ENCODE assay signal across 22 mouse cellular contexts in the genomic region with DNA sequence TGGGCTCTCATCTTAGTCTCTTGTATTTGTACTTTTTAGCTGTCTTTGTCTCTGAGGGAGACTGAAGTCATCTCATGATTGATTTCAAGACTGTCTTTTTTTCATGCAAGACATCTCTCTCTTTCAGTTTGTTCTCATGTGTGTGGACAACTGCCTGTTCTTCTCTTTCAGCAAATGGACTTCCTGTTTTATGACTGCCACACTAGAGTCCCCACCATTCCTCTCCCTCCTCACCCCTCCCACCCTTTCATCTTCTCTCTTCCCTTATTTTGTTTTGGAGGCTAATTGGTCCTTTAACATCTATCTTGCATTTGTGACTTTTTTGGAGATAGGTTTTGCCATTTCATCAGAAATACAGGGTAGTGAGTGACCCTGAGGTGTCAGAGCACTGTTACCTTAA.
DNase-seq lines count a peak whose midpoint lies in the region; ATAC-seq and TF ChIP-seq lines count a peak whose summit lies in the region.
"Had no signal": no experiment of that assay in that cellular context is flagged by ENCODE, and none has a peak within 500 bp of the region (broad histone marks: within the 10 kb centered on the region; RNA-seq: fewer than 3 reads in every experiment).

No protein-coding gene starts in this region.

- peak; percentile 59 for DNase-seq in midbrain, embryonic 11.5 days (ENCODE audit: low spot score, missing footprints)
- no peak for DNase-seq in midbrain, embryonic 14.5 days
- peak; percentile 3 for DNase-seq in MEL (ENCODE audit: low read depth, low spot score)
- peak; percentile 25 for DNase-seq in splenic B cell, adult 2 months (ENCODE audit: low read depth, low spot score)
- DNase-seq in kidney, postnatal 14 days, result no peak
- DNase-seq in embryo, embryonic 10.5 days (ENCODE audit: low spot score), result no peak
- DNase-seq: adrenal gland, adult 2 months; adrenal gland, postnatal 10 days; adrenal gland, postnatal 25 days; cerebellum, adult 11 months; cerebellum, adult 18-20 months; cerebellum, adult 8-10 months; cerebellum, adult 9-11 months; cerebellum, postnatal 14 days; forebrain, postnatal 0 days had no signal

- H3K27me3 ChIP-seq in midbrain, embryonic 11.5 days (ENCODE audit: control insufficient read depth, insufficient read depth, low read length), result no peaks in the 10 kb centered on the region
- no peaks in the 10 kb centered on the region for H3K27me3 ChIP-seq in midbrain, embryonic 14.5 days (ENCODE audit: control insufficient read depth, insufficient read depth, low read length)
- H3K27me3 ChIP-seq in MEL (ENCODE audit: control insufficient read depth in 1 of 2, insufficient read depth in 2 of 2, low read length in 2 of 2), result no peaks in the 10 kb centered on the region
- no peaks in the 10 kb centered on the region for H3K27me3 ChIP-seq in splenic B cell, adult 2 months (ENCODE audit: control insufficient read depth, insufficient read depth, low read length, poor library complexity, severe bottlenecking)
- H3K27me3 ChIP-seq: embryonic facial prominence, embryonic 12.5 days; forebrain, embryonic 13.5 days; forebrain, embryonic 15.5 days had no signal

- no peak for TF ChIP-seq CTCF in MEL (IDR thresholded peaks at IDR 0.05 in 2 of 3, conservative IDR thresholded peaks at IDR 0.05 in 1 of 3; ENCODE audit: control insufficient read depth in 1 of 3, insufficient read depth in 1 of 3, low read depth in 2 of 3, low read length in 3 of 3, poor library complexity in 1 of 3, severe bottlenecking in 1 of 3)

- no peak overlapping the region for H3K9ac ChIP-seq in midbrain, embryonic 11.5 days (ENCODE audit: low read length)
- H3K9ac ChIP-seq in midbrain, embryonic 14.5 days (replicated peaks; ENCODE audit: low read length), result no peak overlapping the region
- H3K9ac ChIP-seq in MEL (ENCODE audit: control insufficient read depth, low read depth, low read length, poor library complexity, severe bottlenecking), result no peak overlapping the region
- H3K9ac ChIP-seq: embryonic facial prominence, embryonic 12.5 days; forebrain, embryonic 13.5 days; forebrain, embryonic 15.5 days; forebrain, postnatal 0 days had no signal

- no peaks in the 10 kb centered on the region for H3K4me1 ChIP-seq in midbrain, embryonic 11.5 days (ENCODE audit: control insufficient read depth, insufficient read depth, low read length)
- no peaks in the 10 kb centered on the region for H3K4me1 ChIP-seq in midbrain, embryonic 14.5 days (ENCODE audit: control insufficient read depth, insufficient read depth, low read length)
- no peaks in the 10 kb centered on the region for H3K4me1 ChIP-seq in MEL (ENCODE audit: control insufficient read depth in 1 of 2, insufficient read depth in 2 of 2, low read length in 2 of 2)
- H3K4me1 ChIP-seq: embryonic facial prominence, embryonic 10.5 days; embryonic facial prominence, embryonic 12.5 days; forebrain, embryonic 13.5 days; forebrain, embryonic 15.5 days had no signal

- no peak overlapping the region for H3K4me2 ChIP-seq in midbrain, embryonic 11.5 days
- no peak overlapping the region for H3K4me2 ChIP-seq in midbrain, embryonic 14.5 days (ENCODE audit: low read length)
- H3K4me2 ChIP-seq: embryonic facial prominence, embryonic 12.5 days; forebrain, embryonic 13.5 days; forebrain, embryonic 15.5 days had no signal

- no peaks in the 10 kb centered on the region for H3K9me3 ChIP-seq in midbrain, embryonic 11.5 days (ENCODE audit: control insufficient read depth, low read length)
- no peaks in the 10 kb centered on the region for H3K9me3 ChIP-seq in midbrain, embryonic 14.5 days (ENCODE audit: control insufficient read depth, low read length)
- no peaks in the 10 kb centered on the region for H3K9me3 ChIP-seq in MEL (replicated peaks; ENCODE audit: insufficient read depth, low read length)
- H3K9me3 ChIP-seq: embryonic facial prominence, embryonic 10.5 days; embryonic facial prominence, embryonic 12.5 days; forebrain, embryonic 13.5 days; forebrain, embryonic 15.5 days; G1E had no signal

- no peaks in the 10 kb centered on the region for H3K36me3 ChIP-seq in midbrain, embryonic 11.5 days (ENCODE audit: control insufficient read depth, insufficient read depth, low read length)
- H3K36me3 ChIP-seq in midbrain, embryonic 14.5 days (ENCODE audit: control insufficient read depth, insufficient read depth, low read length), result no peaks in the 10 kb centered on the region
- H3K36me3 ChIP-seq in MEL (ENCODE audit: control insufficient read depth in 1 of 2, insufficient read depth in 2 of 2, low read length in 2 of 2), result no peaks in the 10 kb centered on the region
- H3K36me3 ChIP-seq in splenic B cell, adult 2 months (ENCODE audit: control insufficient read depth, insufficient read depth, low read length, poor library complexity, severe bottlenecking), result no peaks in the 10 kb centered on the region
- H3K36me3 ChIP-seq: embryonic facial prominence, embryonic 10.5 days; embryonic facial prominence, embryonic 12.5 days; forebrain, embryonic 15.5 days; G1E had no signal

- no peak for TF ChIP-seq RAD21 in MEL (IDR thresholded peaks at IDR 0.05; ENCODE audit: low read depth, low read length)

- TF ChIP-seq EP300 in MEL (IDR thresholded peaks at IDR 0.05; ENCODE audit: low read depth in 1 of 2, low read length in 2 of 2), result no peak

- no peaks in the 10 kb centered on the region for H3K79me2 ChIP-seq in MEL (ENCODE audit: control insufficient read depth, insufficient read depth, low read length, poor library complexity)

- no peak overlapping the region for H3K4me3 ChIP-seq in midbrain, embryonic 11.5 days (ENCODE audit: low read depth, low read length)
- H3K4me3 ChIP-seq in midbrain, embryonic 14.5 days (replicated peaks; ENCODE audit: low read depth, low read length), result no peak overlapping the region
- no peak overlapping the region for H3K4me3 ChIP-seq in MEL (ENCODE audit: control insufficient read depth in 1 of 2, insufficient read depth in 1 of 2, low read depth in 2 of 2, low read length in 2 of 2)
- H3K4me3 ChIP-seq: embryonic facial prominence, embryonic 10.5 days; embryonic facial prominence, embryonic 12.5 days; forebrain, embryonic 13.5 days; forebrain, embryonic 15.5 days had no signal

- H3K27ac ChIP-seq in midbrain, embryonic 11.5 days (ENCODE audit: low read depth, low read length), result no peak overlapping the region
- no peak overlapping the region for H3K27ac ChIP-seq in midbrain, embryonic 14.5 days (replicated peaks; ENCODE audit: low read depth, low read length)
- H3K27ac ChIP-seq in MEL (ENCODE audit: control insufficient read depth, low read depth, low read length), result no peak overlapping the region
- H3K27ac ChIP-seq: embryonic facial prominence, embryonic 10.5 days; embryonic facial prominence, embryonic 12.5 days; forebrain, embryonic 13.5 days; forebrain, embryonic 15.5 days had no signal

- ATAC-seq in midbrain, embryonic 11.5 days (ENCODE audit: low FRiP score), result no peak
- no peak for ATAC-seq in midbrain, embryonic 14.5 days (ENCODE audit: low FRiP score, low TSS enrichment)
- peak; percentile 58; the same call in 1 of the 2 replicates for ATAC-seq in granulocyte monocyte progenitor cell, adult 5-6 weeks (replicated peaks; ENCODE audit: poor library complexity, severe bottlenecking)
- no peak for ATAC-seq in megakaryocyte-erythroid progenitor cell, adult 5-6 weeks (replicated peaks; ENCODE audit: low FRiP score, low TSS enrichment, poor library complexity, severe bottlenecking)
- ATAC-seq: forebrain, embryonic 13.5 days; forebrain, embryonic 15.5 days; forebrain, postnatal 0 days had no signal

- TF ChIP-seq POLR2A in MEL (IDR thresholded peaks at IDR 0.05; ENCODE audit: control insufficient read depth in 1 of 2, insufficient read depth in 1 of 2, low read depth in 1 of 2, low read length in 2 of 2, poor library complexity in 1 of 2), result no peak

TF ChIP-seq in MEL, 35 proteins besides CTCF, POLR2A, EP300 and RAD21:
- TF ChIP-seq ZKSCAN1 (IDR thresholded peaks at IDR 0.05; ENCODE audit: low read depth, low read length) (no peak), POLR2AphosphoS5 (IDR thresholded peaks at IDR 0.05; ENCODE audit: borderline replicate concordance, low read depth, low read length) (no peak), ZC3H11A (IDR thresholded peaks at IDR 0.05; ENCODE audit: low read depth, low read length) (no peak), MAZ (IDR thresholded peaks at IDR 0.05; ENCODE audit: low read depth, low read length) (no peak), NRF1 (IDR thresholded peaks at IDR 0.05; ENCODE audit: insufficient read depth, low read depth, low read length, poor library complexity, severe bottlenecking) (no peak), JUND (IDR thresholded peaks at IDR 0.05; ENCODE audit: low read depth, low read length) (no peak), ZMIZ1 (IDR thresholded peaks at IDR 0.05; ENCODE audit: low read depth, low read length) (no peak), BHLHE40 (IDR thresholded peaks at IDR 0.05; ENCODE audit: borderline replicate concordance, low read depth, low read length) (no peak), UBTF (IDR thresholded peaks at IDR 0.05; ENCODE audit: borderline replicate concordance, insufficient read depth, low read depth, low read length) (no peak), CHD1 (IDR thresholded peaks at IDR 0.05; ENCODE audit: low read depth, low read length) (no peak), MEF2A (IDR thresholded peaks at IDR 0.05; ENCODE audit: extremely low read depth, insufficient replicate concordance, low read depth, low read length, poor library complexity, severe bottlenecking) (no peak), HCFC1 (IDR thresholded peaks at IDR 0.05; ENCODE audit: low read depth, low read length) (no peak), RCOR1 (IDR thresholded peaks at IDR 0.05; ENCODE audit: low read depth, low read length) (no peak), KAT2A (conservative IDR thresholded peaks at IDR 0.05; ENCODE audit: low read depth, low read length) (no peak), TBP (IDR thresholded peaks at IDR 0.05; ENCODE audit: low read depth, low read length) (no peak), MYB (IDR thresholded peaks at IDR 0.05; ENCODE audit: low read depth, low read length) (no peak)

Comparison
In these comparisons a context has a peak if more than half of its experiments do, and no peak if none do; other contexts are left out.
1. DNase-seq: peak in midbrain, embryonic 11.5 days (single experiment), MEL (single experiment) and splenic B cell, adult 2 months (single experiment); none in midbrain, embryonic 14.5 days (single experiment), kidney, postnatal 14 days (single experiment) and embryo, embryonic 10.5 days (single experiment).